Mouse (Mus musculus) bone marrow macrophage, adult 2 months (primary cell): ENCODE measurements around the gene Atf6b.

Experiments used
- CTCF ChIP-seq: IDR thresholded peaks from 2 replicates; pipeline ENCODE4 v1.5.1; 2012; ENCODE audit warnings: low read depth, mild to moderate bottlenecking, low read length, moderate library complexity
- POLR2A ChIP-seq: IDR thresholded peaks from 2 replicates; pipeline ENCODE4 v1.6.1; 2012; ENCODE audit warnings: mild to moderate bottlenecking, low read depth, low read length, borderline replicate concordance

GRCm38 (mm10) chr17:34601796-34602195 is 45.1 kb upstream of the Atf6b start:
- TF ChIP-seq POLR2A (no peak), CTCF (no peak)
